Mouse (Mus musculus): ENCODE data around the gene Elovl2. TPM values are rescaled to one million over a fixed set of nuclear protein-coding genes. Genes with fewer than 3 reads are reported as not detected.
"Not testable (repeated sequence)": the region's sequence is repeated elsewhere in the genome, so short reads cannot be mapped to it uniquely, and the experiment has no call there.

Elovl2 gene
- polyA plus RNA-seq, 1 experiment: not detected

DNA sequence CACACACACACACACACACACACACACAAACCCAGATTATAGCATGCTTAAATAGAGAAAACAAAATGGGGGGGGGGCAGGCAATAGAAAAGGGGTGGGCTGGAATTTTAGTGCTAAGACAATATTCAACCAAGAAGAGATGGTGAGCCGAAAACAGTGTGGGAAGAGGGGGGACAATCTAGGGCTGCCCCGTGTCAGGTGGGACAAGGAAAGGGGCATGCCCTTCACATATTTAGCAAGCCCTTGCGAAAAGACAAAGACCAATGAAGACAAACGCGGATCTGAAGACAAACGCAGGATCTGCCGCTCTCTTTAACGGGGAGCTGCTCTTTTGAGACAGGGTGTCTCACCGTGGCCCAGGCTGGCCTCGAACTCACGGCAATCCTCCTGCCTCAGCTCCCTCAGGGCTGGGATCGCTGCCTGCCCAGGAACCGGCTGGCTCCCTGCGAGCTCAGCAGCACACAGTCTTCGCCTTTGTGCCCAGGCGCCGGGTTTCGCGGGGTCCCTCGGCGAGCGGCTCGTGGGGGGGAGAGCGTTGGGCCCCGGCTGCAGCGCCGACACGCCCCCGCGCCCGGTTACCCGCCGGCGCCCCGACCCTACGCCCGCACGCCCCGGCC, 410 bp downstream of the Elovl2 start:
- TF ChIP-seq TAL1 (IDR thresholded peaks at IDR 0.05; ENCODE audit: low read length) (no peak), GATA1 (IDR thresholded peaks at IDR 0.05; ENCODE audit: low read length) (no peak)
- H3K9me3 ChIP-seq (ENCODE audit: control insufficient read depth, low read length): peaks cover 8% of the 10 kb centered on the region
- peaks cover 7% of the 10 kb centered on the region for H3K4me1 ChIP-seq (ENCODE audit: control insufficient read depth)
- H3K27me3 ChIP-seq (ENCODE audit: control insufficient read depth): peaks cover 22% of the 10 kb centered on the region
- no peaks in the 10 kb centered on the region for H3K36me3 ChIP-seq (ENCODE audit: control insufficient read depth)
- peak overlapping the region; percentile 62 for H3K4me3 ChIP-seq (replicated peaks)

GRCm38 (mm10) chr13:41219056-41219455, 1.1 kb downstream of the Elovl2 start:
- no peak for TF ChIP-seq GATA1 (IDR thresholded peaks at IDR 0.05; ENCODE audit: low read length)
- no peak for TF ChIP-seq TAL1 (IDR thresholded peaks at IDR 0.05; ENCODE audit: low read length)
- Histone ChIP-seq H3K36me3 (ENCODE audit: control insufficient read depth) (no peaks in the 10 kb centered on the region), H3K4me3 (replicated peaks) (peak overlapping the region; percentile 62), H3K9me3 (ENCODE audit: control insufficient read depth, low read length) (peaks cover 8% of the 10 kb centered on the region), H3K4me1 (ENCODE audit: control insufficient read depth) (peaks cover 7% of the 10 kb centered on the region), H3K27me3 (ENCODE audit: control insufficient read depth) (peaks cover 22% of the 10 kb centered on the region)

DNA sequence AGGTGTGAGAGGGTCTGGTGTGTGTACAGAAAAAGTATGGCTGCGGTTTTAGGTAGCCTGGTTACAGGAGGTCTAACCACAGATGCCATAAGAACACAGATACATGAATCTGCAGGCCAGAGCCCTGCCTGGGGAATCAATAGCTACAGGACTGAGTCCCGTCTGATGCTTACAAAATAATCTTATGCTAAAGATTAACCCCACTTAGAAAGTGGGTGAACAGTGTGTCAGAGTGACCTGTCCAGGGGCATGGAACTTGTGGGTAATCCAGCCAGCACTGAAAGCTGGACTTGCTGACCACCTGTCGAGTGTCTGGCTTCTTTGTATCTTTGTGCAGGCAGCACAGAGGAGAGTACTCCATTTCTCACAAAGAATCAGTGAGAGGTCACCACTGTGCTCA, 4.0 kb downstream of the Elovl2 start:
- H3K4me3 ChIP-seq (replicated peaks): no peak overlapping the region
- TF ChIP-seq TAL1 (IDR thresholded peaks at IDR 0.05; ENCODE audit: low read length): no peak
- TF ChIP-seq GATA1 (IDR thresholded peaks at IDR 0.05; ENCODE audit: low read length): no peak
- no peaks in the 10 kb centered on the region for H3K36me3 ChIP-seq (ENCODE audit: control insufficient read depth)
- H3K4me1 ChIP-seq (ENCODE audit: control insufficient read depth): peaks cover 7% of the 10 kb centered on the region
- peaks cover 22% of the 10 kb centered on the region for H3K27me3 ChIP-seq (ENCODE audit: control insufficient read depth)
- H3K9me3 ChIP-seq (ENCODE audit: control insufficient read depth, low read length): peaks cover 5% of the 10 kb centered on the region

DNA sequence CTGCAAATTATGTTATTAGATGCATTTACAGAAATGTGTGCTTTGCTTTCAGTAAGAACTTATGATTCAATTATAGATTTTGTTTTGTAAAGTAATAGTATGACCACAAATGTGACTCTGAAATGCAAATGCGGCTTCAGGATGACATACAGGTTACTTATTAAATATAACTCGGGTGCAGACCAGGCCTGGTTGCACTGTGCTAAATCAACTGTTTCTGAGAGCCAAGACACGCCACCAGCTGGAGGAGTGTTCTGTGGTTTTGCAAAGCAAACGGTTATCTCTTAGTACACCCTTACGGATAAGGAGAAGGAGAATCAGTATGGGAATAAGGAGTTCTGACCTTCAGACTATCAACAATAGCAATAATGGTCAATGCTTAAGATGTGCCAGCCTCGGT, 4.5 kb downstream of the Elovl2 start:
- peaks cover 2% of the 10 kb centered on the region for H3K9me3 ChIP-seq (ENCODE audit: control insufficient read depth, low read length)
- H3K36me3 ChIP-seq (ENCODE audit: control insufficient read depth): no peaks in the 10 kb centered on the region
- no peak for TF ChIP-seq TAL1 (IDR thresholded peaks at IDR 0.05; ENCODE audit: low read length)
- peaks cover 7% of the 10 kb centered on the region for H3K4me1 ChIP-seq (ENCODE audit: control insufficient read depth)
- H3K27me3 ChIP-seq (ENCODE audit: control insufficient read depth): peaks cover 19% of the 10 kb centered on the region
- H3K4me3 ChIP-seq (replicated peaks): no peak overlapping the region

GRCm38 (mm10) chr13:41212558-41213322, 7.5 kb downstream of the Elovl2 start:
- no peaks in the 10 kb centered on the region for H3K9me3 ChIP-seq (ENCODE audit: control insufficient read depth, low read length)
- no peaks in the 10 kb centered on the region for H3K36me3 ChIP-seq (ENCODE audit: control insufficient read depth)
- no peak overlapping the region for H3K4me3 ChIP-seq (replicated peaks)
- TF ChIP-seq TAL1 (IDR thresholded peaks at IDR 0.05; ENCODE audit: low read length) (no peak), GATA1 (IDR thresholded peaks at IDR 0.05; ENCODE audit: low read length) (no peak)
- H3K4me1 ChIP-seq (ENCODE audit: control insufficient read depth): no peaks in the 10 kb centered on the region
- no peaks in the 10 kb centered on the region for H3K27me3 ChIP-seq (ENCODE audit: control insufficient read depth)

GRCm38 (mm10) chr13:41211276-41211675, 8.9 kb downstream of the Elovl2 start:
- H3K9me3 ChIP-seq (ENCODE audit: control insufficient read depth, low read length): no peaks in the 10 kb centered on the region
- H3K27me3 ChIP-seq (ENCODE audit: control insufficient read depth): no peaks in the 10 kb centered on the region
- H3K36me3 ChIP-seq (ENCODE audit: control insufficient read depth): no peaks in the 10 kb centered on the region
- no peak overlapping the region for H3K4me3 ChIP-seq (replicated peaks)
- TF ChIP-seq TAL1 (IDR thresholded peaks at IDR 0.05; ENCODE audit: low read length) (no peak), GATA1 (IDR thresholded peaks at IDR 0.05; ENCODE audit: low read length) (no peak)
- no peaks in the 10 kb centered on the region for H3K4me1 ChIP-seq (ENCODE audit: control insufficient read depth)

- Histone ChIP-seq H3K4me3 (replicated peaks) (no peak overlapping the region), H3K36me3 (ENCODE audit: control insufficient read depth) (no peaks in the 10 kb centered on the region; the same call in 1 of the 2 replicates), H3K27me3 (ENCODE audit: control insufficient read depth) (no peaks in the 10 kb centered on the region), H3K4me1 (ENCODE audit: control insufficient read depth) (no peaks in the 10 kb centered on the region), H3K9me3 (ENCODE audit: control insufficient read depth, low read length) (no peaks in the 10 kb centered on the region)
- TF ChIP-seq GATA1 (IDR thresholded peaks at IDR 0.05; ENCODE audit: low read length) (no peak), TAL1 (IDR thresholded peaks at IDR 0.05; ENCODE audit: low read length) (no peak)
Measured at GRCm38 (mm10) chr13:41206241-41206640, 14.0 kb downstream of the Elovl2 start.

GRCm38 (mm10) chr13:41205568-41205967, 14.6 kb downstream of the Elovl2 start:
- H3K36me3 ChIP-seq (ENCODE audit: control insufficient read depth); H3K4me3 ChIP-seq (replicated peaks); H3K4me1 ChIP-seq (ENCODE audit: control insufficient read depth); H3K9me3 ChIP-seq (ENCODE audit: control insufficient read depth, low read length); H3K27me3 ChIP-seq (ENCODE audit: control insufficient read depth): not testable (repeated sequence)

DNA sequence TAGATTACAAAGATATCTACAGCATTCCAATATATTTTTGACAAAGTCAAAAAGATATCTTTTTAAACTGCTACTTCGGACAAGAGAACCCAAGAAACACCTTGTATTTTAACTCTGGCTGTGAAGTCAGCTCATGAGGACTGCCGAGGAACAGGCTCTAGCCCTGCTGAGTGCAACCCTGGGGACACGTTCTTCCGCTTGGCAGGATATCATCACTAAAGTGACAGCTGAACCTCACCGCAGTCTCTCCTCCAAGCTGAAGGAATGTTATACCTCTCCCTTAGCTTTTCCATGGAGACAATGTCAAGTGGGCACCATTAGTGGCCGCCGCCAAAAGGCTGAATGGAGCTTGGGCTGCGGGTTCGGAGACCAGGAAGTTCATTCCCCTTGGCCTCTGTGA, 16.5 kb downstream of the Elovl2 start:
- Histone ChIP-seq H3K4me1 (ENCODE audit: control insufficient read depth) (no peaks in the 10 kb centered on the region), H3K36me3 (ENCODE audit: control insufficient read depth) (no peaks in the 10 kb centered on the region; the same call in 1 of the 2 replicates), H3K4me3 (replicated peaks) (no peak overlapping the region), H3K27me3 (ENCODE audit: control insufficient read depth) (no peaks in the 10 kb centered on the region), H3K9me3 (ENCODE audit: control insufficient read depth, low read length) (no peaks in the 10 kb centered on the region)
- TF ChIP-seq GATA1 (IDR thresholded peaks at IDR 0.05; ENCODE audit: low read length) (no peak), TAL1 (IDR thresholded peaks at IDR 0.05; ENCODE audit: low read length) (no peak)

All from erythroblast, embryonic 14.5 days (primary cell).